Mouse (Mus musculus): ENCODE results near the gene Spz1. TPM values are rescaled to one million over a fixed set of nuclear protein-coding genes. Genes with fewer than 3 reads are reported as not detected.
A peak's percentile ranks its signal among the peaks of the same experiment; 100 is the strongest.

Gene Spz1
- total RNA-seq, 4 experiments from 2014 or later, result not detected

DNA sequence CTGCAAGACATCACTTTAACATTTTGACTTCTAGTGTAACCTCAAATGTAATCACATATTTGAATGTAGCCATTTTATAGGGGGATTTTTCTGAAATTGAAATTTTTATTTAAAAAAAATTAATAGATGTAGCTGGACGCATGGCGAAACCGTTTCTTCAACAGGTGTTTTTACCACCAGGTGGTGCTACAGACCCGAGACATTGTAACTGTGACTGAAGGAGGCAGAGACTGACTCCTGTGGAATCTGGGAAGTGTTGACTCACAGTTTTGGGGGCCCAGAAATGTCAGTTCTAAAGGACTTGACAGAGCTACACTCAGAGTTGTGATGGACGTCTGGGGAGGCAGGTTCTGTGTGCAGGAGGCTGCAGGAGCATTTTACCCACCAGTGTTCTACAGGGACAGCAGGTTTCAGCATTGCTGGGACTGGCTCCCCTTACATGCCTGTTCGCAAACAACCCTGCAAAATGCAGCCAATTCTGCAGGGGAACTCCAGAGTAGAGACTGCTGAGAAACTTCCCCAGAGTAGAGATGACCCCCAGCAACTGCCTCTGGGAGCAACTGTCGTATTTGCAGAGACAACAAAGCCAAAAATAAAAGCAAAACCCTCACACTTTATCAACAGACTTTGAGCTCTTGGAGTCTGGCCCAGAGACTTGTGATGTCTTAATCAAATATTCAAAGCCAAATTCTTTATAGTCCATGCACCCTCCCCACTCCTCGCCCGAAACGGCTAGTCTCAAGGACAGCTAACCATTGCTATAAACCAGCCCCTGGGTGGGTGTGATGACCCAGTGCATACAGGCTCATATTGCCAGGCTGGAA, 4.5 kb upstream of the Spz1 start:
- DNase-seq (ENCODE audit: low spot score in 2 of 2), result peak; percentile 26 to 67

- no peak for DNase-seq (ENCODE audit: low spot score in 2 of 2)
Measured at GRCm38 (mm10) chr13:92578210-92578609, 2.2 kb upstream of the Spz1 start.

DNA sequence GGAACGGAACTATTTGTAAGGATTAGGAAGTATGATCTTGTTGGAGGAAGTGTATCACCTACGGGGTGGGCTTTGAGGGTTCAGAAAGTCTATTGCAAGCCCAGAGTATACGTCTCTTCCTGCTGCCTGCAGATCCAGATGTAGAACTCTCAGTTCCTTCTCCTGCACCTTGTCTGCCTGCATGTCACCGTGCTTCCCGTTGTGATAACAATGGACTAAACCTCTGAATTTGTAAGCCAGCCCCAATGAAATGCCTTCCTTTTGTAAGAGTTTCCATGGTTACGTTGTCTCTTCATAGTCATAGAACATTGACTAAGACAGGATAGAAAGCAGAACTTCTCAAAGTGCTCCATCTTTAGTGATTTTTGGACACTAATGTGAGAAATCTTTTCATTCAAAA, 716 bp upstream of the Spz1 start:
- DNase-seq (ENCODE audit: low spot score in 2 of 2), result no peak

- DNase-seq (ENCODE audit: low spot score in 2 of 2), result peak; percentile 32 to 41
Measured at GRCm38 (mm10) chr13:92559429-92559828, 16.5 kb downstream of the Spz1 start.

DNA sequence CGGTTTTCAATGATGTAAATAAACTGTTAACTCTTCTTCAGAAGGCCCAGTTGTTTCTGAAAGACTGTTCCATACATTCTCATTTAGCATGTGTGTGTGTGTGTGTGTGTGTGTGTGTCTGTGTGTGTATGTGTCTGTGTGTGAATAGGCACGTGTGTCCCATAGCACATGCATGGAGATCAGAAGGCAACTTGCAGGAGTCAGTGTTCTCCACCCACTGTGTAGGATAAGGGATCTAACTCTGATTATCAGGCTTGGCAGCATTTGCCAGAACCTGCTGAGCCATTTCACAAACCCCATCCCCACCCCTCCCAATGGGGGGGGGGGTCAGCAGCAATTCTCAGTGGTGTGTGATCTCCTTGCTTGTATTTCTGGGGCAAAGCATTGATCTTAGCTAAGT, 18.7 kb downstream of the Spz1 start:
- no peak for DNase-seq (ENCODE audit: low spot score in 2 of 2)

- no peak for DNase-seq (ENCODE audit: low spot score in 2 of 2)
Measured at GRCm38 (mm10) chr13:92556458-92557126, 19.4 kb downstream of the Spz1 start.

DNA sequence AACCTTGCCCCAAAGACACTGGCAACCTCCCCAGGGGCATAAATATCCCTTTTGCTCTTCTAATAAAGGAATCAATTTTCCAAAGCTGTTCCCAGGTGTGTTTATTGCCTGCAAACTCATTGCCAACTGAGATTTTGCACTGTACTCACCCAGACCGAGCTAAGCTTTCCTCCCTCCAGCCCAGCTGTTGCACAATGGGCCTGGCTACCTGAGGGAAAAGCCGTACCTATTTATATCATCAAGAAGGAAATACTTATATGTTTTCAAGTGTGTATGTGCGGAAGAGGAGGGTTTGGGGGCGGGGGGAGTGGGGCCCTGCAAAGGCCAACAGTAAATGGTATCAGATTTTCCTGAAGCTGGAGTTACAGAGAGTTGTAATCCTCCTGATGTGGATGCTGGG, 28.9 kb downstream of the Spz1 start:
- no peak for DNase-seq (ENCODE audit: low spot score in 2 of 2)

GRCm38 (mm10) chr13:92540997-92541396, 35.0 kb downstream of the Spz1 start:
- no peak for DNase-seq (ENCODE audit: low spot score in 2 of 2)

- no peak for DNase-seq (ENCODE audit: low spot score in 2 of 2)
Measured at GRCm38 (mm10) chr13:92539126-92539525, 36.8 kb downstream of the Spz1 start.

- DNase-seq (ENCODE audit: low spot score in 2 of 2), result no peak
Measured at GRCm38 (mm10) chr13:92533801-92534200, 42.2 kb downstream of the Spz1 start.

DNA sequence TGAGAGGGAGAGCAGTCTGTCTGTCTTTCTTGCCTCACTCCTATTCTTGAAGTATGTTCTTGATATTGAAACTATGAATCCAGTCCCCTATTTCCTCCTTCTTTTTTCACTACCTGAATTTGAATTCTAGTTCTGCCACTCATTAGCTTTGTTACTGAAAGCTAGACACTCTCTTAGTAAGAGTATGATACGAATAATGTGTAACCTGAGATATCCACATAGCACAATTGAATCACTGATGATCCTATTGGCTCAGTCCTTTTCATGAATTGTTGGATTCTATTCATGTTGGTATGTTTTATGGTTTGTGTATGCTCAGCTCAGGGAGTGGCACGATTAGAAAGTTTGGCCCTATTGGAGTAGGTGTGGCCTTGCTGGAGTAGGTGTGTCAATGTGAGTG, 43.8 kb downstream of the Spz1 start:
- DNase-seq (ENCODE audit: low spot score in 2 of 2), result no peak

GRCm38 (mm10) chr13:92531237-92531636, 44.7 kb downstream of the Spz1 start:
- no peak for DNase-seq (ENCODE audit: low spot score in 2 of 2)

GRCm38 (mm10) chr13:92530721-92531211, 45.2 kb downstream of the Spz1 start, which contains the start of gene Zfyve16:
TSS of gene Zfyve16 (minus strand) at chr13:92530868.
- peak; percentile 89 to 97 for DNase-seq (ENCODE audit: low spot score in 2 of 2)

GRCm38 (mm10) chr13:92529828-92530720, 45.9 kb downstream of the Spz1 start:
- DNase-seq (ENCODE audit: low spot score in 2 of 2), result no peak

Other genes with a start within 250 kb of the Spz1 start
- 1 to 10 TPM; 1.5 to 1.7 (median 1.7) TPM for gene Dhfr, start 221.4 kb downstream of the Spz1 start, total RNA-seq (2022)
- 10 to 100 TPM; 24.1 to 29.0 (median 25.4) TPM for gene Msh3, start 221.2 kb downstream of the Spz1 start, total RNA-seq (2022)
- 10 to 100 TPM; 14.4 to 17.8 (median 16.3) TPM for gene Ankrd34b, start 150.3 kb downstream of the Spz1 start, total RNA-seq (2022)
- gene Fam151b, start 92.2 kb downstream of the Spz1 start, total RNA-seq (2022), result 10 to 100 TPM in 2 of 4 experiments, 1 to 10 TPM in 2; 7.9 to 11.3 (median 10.4) TPM
- gene Zfyve16, start 45.3 kb downstream of the Spz1 start, total RNA-seq (2022), result 10 to 100 TPM; 17.6 to 21.0 (median 19.3) TPM
- gene Serinc5, start 34.9 kb upstream of the Spz1 start, total RNA-seq (2022), result 10 to 100 TPM; 64.2 to 73.9 (median 70.0) TPM
- gene Thbs4, start 218.6 kb upstream of the Spz1 start, total RNA-seq (2022), result 10 to 100 TPM; 16.2 to 32.8 (median 25.5) TPM